Mouse (Mus musculus): ENCODE measurements around the gene Ccdc151.

Gene Ccdc151

GRCm38 (mm10) chr9:21958372-21958771 lies 44.1 kb downstream of the Ccdc151 start:
- DNase-seq (ENCODE audit: extremely low spot score) = no peak

GRCm38 (mm10) chr9:21955570-21956281 lies 46.7 kb downstream of the Ccdc151 start, which contains the start of gene Swsap1:
Gene Swsap1, plus strand, starts transcription at chr9:21955755.
- peak; percentile 98 for DNase-seq (ENCODE audit: extremely low spot score)

DNA sequence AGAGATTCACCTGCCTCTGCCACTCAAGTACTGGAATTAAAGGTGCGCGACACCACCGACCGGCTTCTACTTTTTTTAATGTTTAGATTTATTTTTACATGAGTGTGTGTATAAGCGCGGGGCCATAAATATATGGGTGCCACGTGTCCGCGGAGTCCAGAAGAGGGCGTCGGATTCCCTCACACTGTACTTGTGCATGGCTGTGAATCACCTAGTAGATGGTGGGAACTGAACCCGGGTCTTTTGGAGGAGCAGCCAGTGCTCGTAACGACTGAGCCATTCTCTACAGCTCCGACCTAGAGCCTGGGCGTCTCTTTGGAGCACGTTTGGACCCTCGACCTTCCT lies 47.2 kb downstream of the Ccdc151 start:
- no peak for DNase-seq (ENCODE audit: extremely low spot score)

- DNase-seq (ENCODE audit: extremely low spot score) = no peak
These were observed 47.8 kb downstream of the Ccdc151 start for GRCm38 (mm10) chr9:21954635-21955034.

GRCm38 (mm10) chr9:21953600-21953999 lies 48.8 kb downstream of the Ccdc151 start:
- no peak for DNase-seq (ENCODE audit: extremely low spot score)

GRCm38 (mm10) chr9:21951977-21952376 lies 50.5 kb downstream of the Ccdc151 start:
- DNase-seq (ENCODE audit: extremely low spot score) = no peak

DNA sequence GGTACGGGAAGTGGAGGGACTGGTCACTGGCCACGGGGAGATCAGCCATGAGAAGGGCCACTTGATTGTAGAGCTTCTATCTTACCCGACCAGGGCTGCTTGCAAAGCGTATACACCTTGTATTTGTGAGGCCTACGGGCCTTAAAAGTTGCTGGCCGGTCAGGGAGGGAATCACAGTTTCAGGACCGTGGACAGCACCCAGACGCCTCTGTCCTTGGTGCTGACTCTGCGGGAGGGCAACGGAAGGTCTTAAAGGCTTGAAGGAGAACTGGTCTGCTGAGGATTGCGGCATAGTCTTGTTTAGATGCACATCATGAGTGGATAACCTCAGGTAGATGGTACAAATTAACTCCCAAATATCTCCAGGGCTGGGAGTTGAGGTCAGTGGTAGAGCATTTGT lies 52.1 kb downstream of the Ccdc151 start:
- peak; percentile 80 for DNase-seq (ENCODE audit: extremely low spot score)

DNA sequence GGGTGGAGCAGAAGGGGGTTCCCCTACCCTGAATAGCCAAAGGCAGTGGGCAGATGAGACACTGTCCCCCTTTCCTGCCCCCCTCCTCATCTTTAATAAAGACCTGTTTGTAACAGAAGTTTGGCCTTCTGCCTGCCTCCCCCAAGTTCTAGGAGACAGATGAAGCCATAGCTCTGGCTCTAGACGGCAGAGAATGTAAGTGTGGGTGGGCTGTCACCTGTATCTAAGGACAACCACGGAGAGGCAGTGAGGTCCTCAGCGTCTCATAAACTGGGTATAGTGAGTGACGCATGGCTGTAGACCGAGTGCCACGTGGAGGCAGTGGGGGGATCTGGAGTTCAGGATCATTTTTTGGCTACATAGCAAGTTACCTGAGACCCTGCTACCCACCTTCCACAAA lies 53.6 kb downstream of the Ccdc151 start:
- no peak for DNase-seq (ENCODE audit: extremely low spot score)

- no peak for DNase-seq (ENCODE audit: extremely low spot score)
These were observed 54.3 kb downstream of the Ccdc151 start for GRCm38 (mm10) chr9:21948146-21948545.

- no peak for DNase-seq (ENCODE audit: extremely low spot score)
These were observed 54.8 kb downstream of the Ccdc151 start for GRCm38 (mm10) chr9:21947540-21948130.

- DNase-seq (ENCODE audit: extremely low spot score) = no peak
These were observed 58.2 kb downstream of the Ccdc151 start for GRCm38 (mm10) chr9:21944267-21944666.

GRCm38 (mm10) chr9:21943638-21944037 lies 58.8 kb downstream of the Ccdc151 start:
- no peak for DNase-seq (ENCODE audit: extremely low spot score)

DNA sequence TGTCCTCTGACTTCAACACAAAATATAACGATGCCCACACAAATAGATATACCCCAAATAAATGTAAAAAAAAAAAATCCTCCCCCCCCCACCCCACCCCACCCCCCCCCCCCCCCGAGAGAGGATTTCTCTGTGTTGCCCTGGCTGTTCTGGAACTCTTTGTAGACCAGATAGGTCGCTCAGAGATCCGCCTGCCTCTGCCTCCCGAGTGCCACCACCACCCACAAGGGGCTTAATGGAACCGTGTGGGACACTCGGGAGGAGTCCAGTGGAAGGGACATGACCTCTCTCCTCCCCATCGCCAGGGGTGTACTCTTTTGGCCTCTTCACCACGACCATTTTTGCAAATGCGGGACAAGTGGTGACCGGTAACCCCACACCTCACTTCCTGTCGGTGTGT lies 59.4 kb downstream of the Ccdc151 start:
- no peak for DNase-seq (ENCODE audit: extremely low spot score)

Measured in embryo, embryonic 9.5 days (tissue).